Mouse (Mus musculus): ENCODE measurements around the gene Cdk8. TPM values are rescaled to one million over a fixed set of nuclear protein-coding genes. Genes with fewer than 3 reads are reported as not detected.

The Cdk8 gene
- polyA plus RNA-seq, 1 experiment from 2014 or later, result 41.5 TPM

- no peak for ATAC-seq (replicated peaks; ENCODE audit: low FRiP score)
- Histone ChIP-seq H3K4me2 (ENCODE audit: low read depth, low read length, severe bottlenecking) (no peak overlapping the region), H3K4me3 (ENCODE audit: low read depth, low read length) (no peak overlapping the region), H3K27ac (ENCODE audit: low read depth, low read length) (no peak overlapping the region), H3K9me3 (ENCODE audit: control insufficient read depth, low read length) (no peaks in the 10 kb centered on the region), H3K4me1 (replicated peaks; ENCODE audit: control insufficient read depth, insufficient read depth, low read length) (peaks cover 5% of the 10 kb centered on the region; the same call in 1 of the 2 replicates), H3K36me3 (ENCODE audit: control insufficient read depth, insufficient read depth, low read length) (no peaks in the 10 kb centered on the region), H3K9ac (ENCODE audit: low read length) (no peak overlapping the region), H3K27me3 (ENCODE audit: control insufficient read depth, insufficient read depth, low read length) (no peaks in the 10 kb centered on the region)
- 88% methylated on average over 5 of the region's 5 CpGs for WGBS
- DNase-seq (ENCODE audit: low spot score), result no peak
These were observed 7.2 kb upstream of the Cdk8 start for GRCm38 (mm10) chr5:146223786-146224185.

GRCm38 (mm10) chr5:146227496-146227895, 3.5 kb upstream of the Cdk8 start:
- WGBS, result 91% methylated on average over 8 of the region's 8 CpGs
- Histone ChIP-seq H3K4me1 (replicated peaks; ENCODE audit: control insufficient read depth, insufficient read depth, low read length) (no peaks in the 10 kb centered on the region), H3K4me2 (ENCODE audit: low read depth, low read length, severe bottlenecking) (no peak overlapping the region), H3K27ac (ENCODE audit: low read depth, low read length) (no peak overlapping the region), H3K27me3 (ENCODE audit: control insufficient read depth, insufficient read depth, low read length) (no peaks in the 10 kb centered on the region), H3K36me3 (ENCODE audit: control insufficient read depth, insufficient read depth, low read length) (no peaks in the 10 kb centered on the region), H3K4me3 (ENCODE audit: low read depth, low read length) (no peak overlapping the region), H3K9me3 (ENCODE audit: control insufficient read depth, low read length) (no peaks in the 10 kb centered on the region), H3K9ac (ENCODE audit: low read length) (no peak overlapping the region; the same call in 1 of the 2 replicates)
- ATAC-seq (replicated peaks; ENCODE audit: low FRiP score) (no peak), DNase-seq (ENCODE audit: low spot score) (no peak)

GRCm38 (mm10) chr5:146229869-146230650, 970 bp upstream of the Cdk8 start:
- 57% methylated on average over 17 of the region's 17 CpGs for WGBS
- no peaks in the 10 kb centered on the region for H3K27me3 ChIP-seq (ENCODE audit: control insufficient read depth, insufficient read depth, low read length)
- H3K4me3 ChIP-seq (ENCODE audit: low read depth, low read length), result peak overlapping the region; percentile 83
- no peaks in the 10 kb centered on the region for H3K9me3 ChIP-seq (ENCODE audit: control insufficient read depth, low read length)
- peak overlapping the region; percentile 48 for H3K4me2 ChIP-seq (ENCODE audit: low read depth, low read length, severe bottlenecking)
- peaks cover 4% of the 10 kb centered on the region for H3K4me1 ChIP-seq (replicated peaks; ENCODE audit: control insufficient read depth, insufficient read depth, low read length)
- DNase-seq (ENCODE audit: low spot score), result no peak
- H3K27ac ChIP-seq (ENCODE audit: low read depth, low read length), result peak overlapping the region; percentile 96; the same call in 1 of the 2 replicates
- no peaks in the 10 kb centered on the region for H3K36me3 ChIP-seq (ENCODE audit: control insufficient read depth, insufficient read depth, low read length)
- ATAC-seq (replicated peaks; ENCODE audit: low FRiP score), result peak; percentile 4; the same call in 1 of the 2 replicates
- H3K9ac ChIP-seq (ENCODE audit: low read length), result peak overlapping the region; percentile 89

GRCm38 (mm10) chr5:146231655-146231996, 596 bp downstream of the Cdk8 start:
- Histone ChIP-seq H3K9me3 (ENCODE audit: control insufficient read depth, low read length) (no peaks in the 10 kb centered on the region), H3K4me2 (ENCODE audit: low read depth, low read length, severe bottlenecking) (peak overlapping the region; percentile 48), H3K4me3 (ENCODE audit: low read depth, low read length) (peak overlapping the region; percentile 83), H3K9ac (ENCODE audit: low read length) (peak overlapping the region; percentile 89), H3K27ac (ENCODE audit: low read depth, low read length) (peak overlapping the region; percentile 96), H3K36me3 (ENCODE audit: control insufficient read depth, insufficient read depth, low read length) (no peaks in the 10 kb centered on the region), H3K27me3 (ENCODE audit: control insufficient read depth, insufficient read depth, low read length) (no peaks in the 10 kb centered on the region), H3K4me1 (replicated peaks; ENCODE audit: control insufficient read depth, insufficient read depth, low read length) (peaks cover 4% of the 10 kb centered on the region)
- peak; percentile 64 for DNase-seq (ENCODE audit: low spot score)
- ATAC-seq (replicated peaks; ENCODE audit: low FRiP score), result no peak; the same call in 1 of the 2 replicates
- WGBS, result under 1% methylated on average over 19 of the region's 19 CpGs

- Histone ChIP-seq H3K4me2 (ENCODE audit: low read depth, low read length, severe bottlenecking) (peak overlapping the region; percentile 48), H3K9ac (ENCODE audit: low read length) (peak overlapping the region; percentile 89), H3K9me3 (ENCODE audit: control insufficient read depth, low read length) (no peaks in the 10 kb centered on the region), H3K36me3 (ENCODE audit: control insufficient read depth, insufficient read depth, low read length) (no peaks in the 10 kb centered on the region), H3K27me3 (ENCODE audit: control insufficient read depth, insufficient read depth, low read length) (no peaks in the 10 kb centered on the region), H3K27ac (ENCODE audit: low read depth, low read length) (no peak overlapping the region), H3K4me1 (replicated peaks; ENCODE audit: control insufficient read depth, insufficient read depth, low read length) (peaks cover 4% of the 10 kb centered on the region), H3K4me3 (ENCODE audit: low read depth, low read length) (peak overlapping the region; percentile 83)
- ATAC-seq (replicated peaks; ENCODE audit: low FRiP score) (no peak), DNase-seq (ENCODE audit: low spot score) (no peak)
- 41% methylated on average over 6 of the region's 6 CpGs for WGBS
These were observed 1.1 kb downstream of the Cdk8 start for GRCm38 (mm10) chr5:146232056-146232675.

GRCm38 (mm10) chr5:146232816-146233215, 1.8 kb downstream of the Cdk8 start:
- H3K27ac ChIP-seq (ENCODE audit: low read depth, low read length), result no peak overlapping the region
- H3K9me3 ChIP-seq (ENCODE audit: control insufficient read depth, low read length), result no peaks in the 10 kb centered on the region
- H3K9ac ChIP-seq (ENCODE audit: low read length), result no peak overlapping the region
- H3K27me3 ChIP-seq (ENCODE audit: control insufficient read depth, insufficient read depth, low read length), result no peaks in the 10 kb centered on the region
- ATAC-seq (replicated peaks; ENCODE audit: low FRiP score) (no peak), DNase-seq (ENCODE audit: low spot score) (no peak)
- H3K36me3 ChIP-seq (ENCODE audit: control insufficient read depth, insufficient read depth, low read length), result no peaks in the 10 kb centered on the region
- peak overlapping the region; percentile 48; the same call in 1 of the 2 replicates for H3K4me2 ChIP-seq (ENCODE audit: low read depth, low read length, severe bottlenecking)
- 79% methylated on average over 11 of the region's 11 CpGs for whole genome bisulfite sequencing
- H3K4me1 ChIP-seq (replicated peaks; ENCODE audit: control insufficient read depth, insufficient read depth, low read length), result peaks cover 4% of the 10 kb centered on the region
- H3K4me3 ChIP-seq (ENCODE audit: low read depth, low read length), result peak overlapping the region; percentile 83; the same call in 1 of the 2 replicates

- DNase-seq (ENCODE audit: low spot score), result no peak
- no peaks in the 10 kb centered on the region for H3K9me3 ChIP-seq (ENCODE audit: control insufficient read depth, low read length)
- no peak overlapping the region for H3K27ac ChIP-seq (ENCODE audit: low read depth, low read length)
- H3K27me3 ChIP-seq (ENCODE audit: control insufficient read depth, insufficient read depth, low read length), result no peaks in the 10 kb centered on the region
- no peak overlapping the region for H3K4me3 ChIP-seq (ENCODE audit: low read depth, low read length)
- H3K4me1 ChIP-seq (replicated peaks; ENCODE audit: control insufficient read depth, insufficient read depth, low read length), result peaks cover 4% of the 10 kb centered on the region
- WGBS, result 84% methylated on average over 1 of the region's 1 CpGs
- no peak overlapping the region for H3K4me2 ChIP-seq (ENCODE audit: low read depth, low read length, severe bottlenecking)
- H3K36me3 ChIP-seq (ENCODE audit: control insufficient read depth, insufficient read depth, low read length), result no peaks in the 10 kb centered on the region
- H3K9ac ChIP-seq (ENCODE audit: low read length), result no peak overlapping the region
- no peak for ATAC-seq (replicated peaks; ENCODE audit: low FRiP score)
These were observed 3.3 kb downstream of the Cdk8 start for GRCm38 (mm10) chr5:146234336-146234735.

GRCm38 (mm10) chr5:146238274-146238673, 7.2 kb downstream of the Cdk8 start:
- Histone ChIP-seq H3K4me2 (ENCODE audit: low read depth, low read length, severe bottlenecking) (no peak overlapping the region), H3K27me3 (ENCODE audit: control insufficient read depth, insufficient read depth, low read length) (no peaks in the 10 kb centered on the region), H3K27ac (ENCODE audit: low read depth, low read length) (no peak overlapping the region), H3K4me3 (ENCODE audit: low read depth, low read length) (no peak overlapping the region), H3K36me3 (ENCODE audit: control insufficient read depth, insufficient read depth, low read length) (no peaks in the 10 kb centered on the region), H3K9me3 (ENCODE audit: control insufficient read depth, low read length) (no peaks in the 10 kb centered on the region), H3K4me1 (replicated peaks; ENCODE audit: control insufficient read depth, insufficient read depth, low read length) (no peaks in the 10 kb centered on the region), H3K9ac (ENCODE audit: low read length) (no peak overlapping the region)
- no peak for ATAC-seq (replicated peaks; ENCODE audit: low FRiP score)
- WGBS, result 89% methylated on average over 10 of the region's 10 CpGs
- no peak for DNase-seq (ENCODE audit: low spot score)

Measured in forebrain, embryonic 11.5 days (tissue).